ENCODE assay signal across 11 mouse cellular contexts in genomic region chr4:149606766-149607358, GRCm38 (mm10). TPM values are rescaled to one million over a fixed set of nuclear protein-coding genes. Genes with fewer than 3 reads are reported as not detected.
DNase-seq lines count a peak whose midpoint lies in the region; ATAC-seq and TF ChIP-seq lines count a peak whose summit lies in the region.
"Had no signal": no experiment of that assay in that cellular context is flagged by ENCODE, and none has a peak within 500 bp of the region (broad histone marks: within the 10 kb centered on the region; RNA-seq: fewer than 3 reads in every experiment).

No protein-coding gene starts in this region.

- WGBS in heart, embryonic 12.5 days, result 42% methylated on average over 15 of the region's 15 CpGs
- 54% methylated on average over 15 of the region's 15 CpGs for WGBS in midbrain, embryonic 11.5 days

- no peak for ATAC-seq in heart, embryonic 12.5 days (ENCODE audit: insufficient number of reproducible peaks, low FRiP score)
- ATAC-seq in midbrain, embryonic 11.5 days (ENCODE audit: low FRiP score), result no peak

- no peak for TF ChIP-seq CTCF in E14TG2a.4 (conservative IDR thresholded peaks at IDR 0.05; ENCODE audit: low read length)

- H3K27me3 ChIP-seq in heart, embryonic 12.5 days (replicated peaks), result peaks cover 12% of the 10 kb centered on the region; the same call in 1 of the 2 replicates
- H3K27me3 ChIP-seq in E14TG2a.4 (ENCODE audit: insufficient read depth, low read length), result no peaks in the 10 kb centered on the region
- H3K27me3 ChIP-seq in midbrain, embryonic 11.5 days (ENCODE audit: control insufficient read depth, insufficient read depth, low read length), result no peaks in the 10 kb centered on the region

- peaks cover 3% of the 10 kb centered on the region; the same call in 1 of the 2 replicates for H3K9me3 ChIP-seq in heart, embryonic 12.5 days (replicated peaks)
- H3K9me3 ChIP-seq in E14TG2a.4 (ENCODE audit: low read length), result no peaks in the 10 kb centered on the region
- no peaks in the 10 kb centered on the region; the same call in 1 of the 2 replicates for H3K9me3 ChIP-seq in midbrain, embryonic 11.5 days (ENCODE audit: control insufficient read depth, low read length)

- H3K27ac ChIP-seq in heart, embryonic 12.5 days (ENCODE audit: poor library complexity, severe bottlenecking), result no peak overlapping the region
- no peak overlapping the region for H3K27ac ChIP-seq in midbrain, embryonic 11.5 days (ENCODE audit: low read depth, low read length)

- no peak for DNase-seq in heart, adult 18-20 months
- peak; percentile 37 for DNase-seq in brain, adult 2 months (ENCODE audit: low read depth, low spot score)
- peak; percentile 82 for DNase-seq in midbrain, embryonic 11.5 days (ENCODE audit: low spot score, missing footprints)
- DNase-seq in kidney, adult 11 months, result no peak
- no peak for DNase-seq in urinary bladder, postnatal 4 days (ENCODE audit: low spot score in 2 of 2)
- DNase-seq: adrenal gland, postnatal 14 days; lung, adult 2 months; right cerebral cortex, postnatal 14 days had no signal

- no peak overlapping the region for H3K9ac ChIP-seq in heart, embryonic 12.5 days
- no peak overlapping the region for H3K9ac ChIP-seq in midbrain, embryonic 11.5 days (ENCODE audit: low read length)

- no peaks in the 10 kb centered on the region for H3K36me3 ChIP-seq in heart, embryonic 12.5 days
- H3K36me3 ChIP-seq in E14TG2a.4 (ENCODE audit: insufficient read depth, low read length), result no peaks in the 10 kb centered on the region
- no peaks in the 10 kb centered on the region for H3K36me3 ChIP-seq in midbrain, embryonic 11.5 days (ENCODE audit: control insufficient read depth, insufficient read depth, low read length)

- no peak overlapping the region for H3K4me3 ChIP-seq in heart, embryonic 12.5 days
- peak overlapping the region; percentile 64 for H3K4me3 ChIP-seq in E14TG2a.4 (replicated peaks; ENCODE audit: low read length)
- H3K4me3 ChIP-seq in midbrain, embryonic 11.5 days (ENCODE audit: low read depth, low read length), result no peak overlapping the region

- peak overlapping the region; percentile 6; the same call in 1 of the 2 replicates for H3K4me2 ChIP-seq in heart, embryonic 12.5 days
- no peak overlapping the region for H3K4me2 ChIP-seq in midbrain, embryonic 11.5 days
- H3K4me2 ChIP-seq: heart, embryonic 11.5 days had no signal

- H3K4me1 ChIP-seq in heart, embryonic 12.5 days (replicated peaks), result peaks cover 34% of the 10 kb centered on the region
- H3K4me1 ChIP-seq in E14TG2a.4 (replicated peaks; ENCODE audit: low read depth, low read length), result peaks cover 74% of the 10 kb centered on the region
- H3K4me1 ChIP-seq in midbrain, embryonic 11.5 days (ENCODE audit: control insufficient read depth, insufficient read depth, low read length), result peaks cover 18% of the 10 kb centered on the region

RNA-seq across cellular contexts. Expression of gene Clstn1, which starts 20.6 kb away (rescaled TPM):
- 38.3 and 38.9 TPM in 2 replicates for polyA plus RNA-seq in heart, embryonic 12.5 days (2016; fragmentation: Nextera tagmentation; extraction: Ambion mirVana)
- 10 to 100 TPM; 96.1 to 96.2 TPM for total RNA-seq in heart, adult 18-20 months (2021)
- polyA plus RNA-seq in midbrain, embryonic 11.5 days (2014; fragmentation: Nextera tagmentation; extraction: Ambion mirVana), result 34.3 and 41.8 TPM in 2 replicates

Comparison
In these comparisons a context has a peak if more than half of its experiments do, and no peak if none do; other contexts are left out.
1. DNase-seq: peak in brain, adult 2 months (single experiment) and midbrain, embryonic 11.5 days (single experiment); none in heart, adult 18-20 months (0 of 2), kidney, adult 11 months (single experiment) and urinary bladder, postnatal 4 days (0 of 2).